Mouse (Mus musculus) limb, embryonic 14.5 days (tissue): ENCODE data around the gene Gm21958. TPM values are rescaled to one million over a fixed set of nuclear protein-coding genes. Genes with fewer than 3 reads are reported as not detected.
A peak's percentile ranks its signal among the peaks of the same experiment; 100 is the strongest.

ENCODE experiments used
- ATAC-seq: fragments of 200-750 bp; cut with Nextera tagmentation; 2 replicates; pipeline ENCODE4 v1.8.0; 2017; ENCODE audit warnings: low read depth, moderate number of reproducible peaks, moderate TSS enrichment; ENCODE audit not compliant: low FRiP score
- DNase-seq: peaks from one replicate; pipeline ENCODE4 v3.0.0-alpha.2; 2015; ENCODE audit warnings: low spot score
- H3K27ac ChIP-seq: fragments of 300-500 bp; sonication (generic); replicated peaks from 2 replicates; pipeline ENCODE4 v1.5.1; 2014; ENCODE audit warnings: low read depth, mild to moderate bottlenecking, low read length, moderate library complexity, mixed read lengths
- H3K27me3 ChIP-seq: fragments of 300-500 bp; sonication (generic); 2 replicates; pipeline ENCODE4 v1.6.1; 2014; ENCODE audit warnings: low read length, mixed read lengths; ENCODE audit not compliant: control insufficient read depth, insufficient read depth
- H3K36me3 ChIP-seq: fragments of 300-500 bp; sonication (generic); 2 replicates; pipeline ENCODE4 v1.6.1; 2014; ENCODE audit warnings: mild to moderate bottlenecking, low read length, moderate library complexity, mixed read lengths; ENCODE audit not compliant: control insufficient read depth, insufficient read depth
- H3K4me1 ChIP-seq: fragments of 300-500 bp; sonication (generic); 2 replicates; pipeline ENCODE4 v1.6.1; 2014; ENCODE audit warnings: antibody characterized with exemption, low read length, mixed read lengths; ENCODE audit not compliant: control insufficient read depth, insufficient read depth
- H3K4me2 ChIP-seq: fragments of 300-500 bp; sonication (generic); replicated peaks from 2 replicates; pipeline ENCODE4 v1.6.1; 2014; ENCODE audit warnings: low read depth, mild to moderate bottlenecking, low read length, moderate library complexity; ENCODE audit not compliant: severe bottlenecking
- H3K4me3 ChIP-seq: fragments of 300-500 bp; sonication (generic); replicated peaks from 2 replicates; pipeline ENCODE4 v1.5.1; 2014; ENCODE audit warnings: low read length
- H3K9ac ChIP-seq: fragments of 300-500 bp; sonication (generic); 2 replicates; pipeline ENCODE4 v1.6.1; 2014; ENCODE audit warnings: mild to moderate bottlenecking, low read depth, low read length, moderate library complexity; ENCODE audit not compliant: severe bottlenecking
- H3K9me3 ChIP-seq: fragments of 300-500 bp; sonication (generic); 2 replicates; pipeline ENCODE4 v1.6.1; 2016; ENCODE audit warnings: low read length; ENCODE audit not compliant: control insufficient read depth
- POLR2A ChIP-seq: fragments of 200-500 bp; IDR thresholded peaks from 2 replicates; pipeline ENCODE4 v1.8.0; 2012; ENCODE audit warnings: inconsistent platforms, mild to moderate bottlenecking, moderate library complexity, borderline replicate concordance; ENCODE audit not compliant: insufficient read depth, insufficient read length; ENCODE audit errors: extremely low read depth
- whole genome bisulfite sequencing: fragments of 180-500 bp; shearing (Covaris S2); extraction: QIAGEN DNeasy Blood & Tissue Kit; methylation state at CpG from one replicate; pipeline ENCODE4 v1.1.7; 2014; 5-methylcytosine and 5-hydroxymethylcytosine counted together
- polyA plus RNA-seq, 2 experiments: library from polyadenylated mRNA; depleted of rRNA in 1 of 2; stranded (reverse) in 1 of 2; unstranded in 1 of 2; fragments of >200 nt; fragmentation: Nextera tagmentation in 1 of 2; extraction: Ambion mirVana in 1 of 2; gene quantifications; 2 replicates each; pipeline versions ENCODE4 v1.2.1 to v1.2.3; 2012 to 2014

Gm21958 gene
- polyA plus RNA-seq, 2 experiments, result not detected

DNA sequence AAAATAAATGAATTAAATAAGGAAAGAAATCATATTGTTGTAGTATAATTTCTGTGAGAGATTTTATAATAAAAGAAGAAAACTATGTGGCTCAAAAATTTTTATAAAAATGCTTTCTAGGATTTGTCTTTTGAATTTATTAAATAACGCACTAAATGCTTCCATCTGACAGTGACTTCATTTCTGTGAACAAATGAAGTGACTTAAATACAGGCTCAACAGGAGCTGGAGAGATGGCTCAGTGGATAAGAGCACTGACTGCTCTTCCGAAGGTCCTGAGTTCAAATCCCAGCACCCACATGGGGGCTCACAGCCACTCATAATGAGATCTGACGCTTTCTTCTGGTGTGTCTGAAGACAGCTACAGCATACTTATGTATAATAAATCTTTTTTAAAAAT, 29.0 kb downstream of the Gm21958 start:
- H3K36me3 ChIP-seq, result no peaks in the 10 kb centered on the region
- no peaks in the 10 kb centered on the region for H3K9me3 ChIP-seq
- ATAC-seq, result no peak
- no peak overlapping the region for H3K9ac ChIP-seq
- no peak for TF ChIP-seq POLR2A
- WGBS, result 90% methylated on average over 3 of the region's 3 CpGs
- DNase-seq, result no peak
- no peaks in the 10 kb centered on the region for H3K27me3 ChIP-seq
- H3K4me1 ChIP-seq, result no peaks in the 10 kb centered on the region
- no peak overlapping the region for H3K27ac ChIP-seq
- no peak overlapping the region for H3K4me3 ChIP-seq
- no peak overlapping the region for H3K4me2 ChIP-seq

DNA sequence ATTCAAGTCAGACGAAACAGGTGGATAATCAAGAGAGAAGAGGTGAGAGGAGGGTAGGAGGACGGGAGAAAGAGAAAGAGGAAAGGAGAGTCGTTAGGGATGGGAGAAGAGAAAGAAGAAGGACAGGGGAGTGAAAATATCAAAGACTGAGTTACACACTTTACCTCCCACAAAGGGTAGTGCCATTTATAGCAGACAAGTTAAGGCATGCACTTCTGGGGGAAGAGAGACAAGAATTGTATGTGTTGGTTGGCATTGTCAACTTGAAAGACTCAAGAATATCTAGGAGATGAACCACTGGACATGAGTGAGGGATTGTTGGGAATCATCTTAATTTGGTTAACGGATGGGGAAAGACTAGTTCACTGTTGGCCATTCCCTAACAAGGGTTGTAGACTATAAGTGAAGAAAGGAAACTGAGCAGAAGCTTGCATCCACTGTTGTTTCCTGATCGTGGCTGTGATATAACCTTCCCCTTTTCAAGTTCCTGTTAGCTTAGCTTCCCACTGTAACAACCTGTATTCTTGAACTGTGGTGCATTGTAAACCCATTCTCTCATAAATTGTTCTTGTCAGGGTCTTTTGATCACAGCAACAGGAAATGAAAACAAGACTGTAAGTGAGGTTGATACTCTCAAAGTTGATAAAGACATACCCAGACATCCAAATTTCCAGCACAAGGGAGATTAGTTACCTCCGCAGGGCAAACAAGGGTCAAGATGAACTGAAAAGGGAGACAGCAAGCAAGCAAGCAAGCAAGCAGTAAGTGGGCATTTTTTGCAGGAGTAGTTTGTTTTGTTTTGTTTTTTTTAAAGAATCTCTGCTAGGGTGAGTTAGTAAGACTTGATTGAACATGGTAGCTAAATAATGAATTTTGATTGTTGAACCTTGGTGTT, 32.6 kb downstream of the Gm21958 start:
- no peak overlapping the region for H3K9ac ChIP-seq
- H3K4me3 ChIP-seq, result no peak overlapping the region
- no peaks in the 10 kb centered on the region for H3K4me1 ChIP-seq
- ATAC-seq (no peak), DNase-seq (no peak)
- no peak overlapping the region for H3K4me2 ChIP-seq
- H3K27me3 ChIP-seq, result no peaks in the 10 kb centered on the region
- TF ChIP-seq POLR2A, result no peak
- WGBS, result 67% methylated on average over 6 of the region's 6 CpGs
- no peaks in the 10 kb centered on the region for H3K9me3 ChIP-seq
- no peaks in the 10 kb centered on the region for H3K36me3 ChIP-seq
- H3K27ac ChIP-seq, result no peak overlapping the region

DNA sequence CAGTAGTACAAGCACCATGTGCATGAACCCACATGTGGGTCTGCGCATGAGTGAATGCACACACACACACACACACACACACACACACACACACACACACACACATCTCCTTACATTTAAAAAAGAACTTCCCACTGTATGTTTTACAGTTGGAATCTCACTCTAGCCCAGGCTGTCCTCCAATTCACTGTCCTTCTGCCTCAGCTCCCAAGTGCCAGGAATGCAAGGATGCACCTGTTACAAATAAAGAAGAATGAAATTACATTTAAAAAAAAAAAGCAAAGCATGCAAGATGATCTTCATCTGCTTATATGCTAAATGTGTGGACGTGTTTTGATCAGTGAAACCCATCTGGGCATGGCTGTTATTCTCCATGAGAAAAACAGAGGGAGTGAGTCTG, 37.3 kb downstream of the Gm21958 start:
- DNase-seq, result no peak
- no peak overlapping the region for H3K27ac ChIP-seq
- no peaks in the 10 kb centered on the region for H3K9me3 ChIP-seq
- H3K36me3 ChIP-seq, result no peaks in the 10 kb centered on the region
- H3K4me2 ChIP-seq, result no peak overlapping the region
- no peak for TF ChIP-seq POLR2A
- H3K9ac ChIP-seq, result no peak overlapping the region
- no peak for ATAC-seq
- no peaks in the 10 kb centered on the region for H3K27me3 ChIP-seq
- no peak overlapping the region for H3K4me3 ChIP-seq
- WGBS, result 84% methylated on average over 2 of the region's 2 CpGs
- H3K4me1 ChIP-seq, result peaks cover 3% of the 10 kb centered on the region; the same call in 1 of the 2 replicates

- DNase-seq (peak; percentile 89), ATAC-seq (no peak)
- no peaks in the 10 kb centered on the region for H3K27me3 ChIP-seq
- no peak overlapping the region for H3K4me2 ChIP-seq
- no peaks in the 10 kb centered on the region for H3K36me3 ChIP-seq
- TF ChIP-seq POLR2A, result no peak
- H3K27ac ChIP-seq, result no peak overlapping the region
- 54% methylated on average over 13 of the region's 13 CpGs for WGBS
- no peak overlapping the region for H3K9ac ChIP-seq
- H3K4me1 ChIP-seq, result peaks cover 3% of the 10 kb centered on the region; the same call in 1 of the 2 replicates
- no peaks in the 10 kb centered on the region for H3K9me3 ChIP-seq
- H3K4me3 ChIP-seq, result no peak overlapping the region
Observed at GRCm38 (mm10) chr3:54672557-54673529, 41.3 kb downstream of the Gm21958 start.

GRCm38 (mm10) chr3:54672111-54672510, 42.0 kb downstream of the Gm21958 start:
- Histone ChIP-seq H3K9ac (no peak overlapping the region), H3K4me2 (no peak overlapping the region), H3K4me1 (peaks cover 3% of the 10 kb centered on the region; the same call in 1 of the 2 replicates), H3K27ac (no peak overlapping the region), H3K9me3 (no peaks in the 10 kb centered on the region), H3K27me3 (no peaks in the 10 kb centered on the region), H3K36me3 (no peaks in the 10 kb centered on the region), H3K4me3 (no peak overlapping the region)
- TF ChIP-seq POLR2A, result no peak
- ATAC-seq (no peak), DNase-seq (no peak)
- WGBS, result 71% methylated on average over 3 of the region's 3 CpGs
